Mouse (Mus musculus): ENCODE measurements around the gene Ttll11. TPM values are rescaled to one million over a fixed set of nuclear protein-coding genes. Genes with fewer than 3 reads are reported as not detected.

Ttll11 gene
- polyA plus RNA-seq, 1 experiment from 2014 or later, result 6.1 TPM

GRCm38 (mm10) chr2:35831904-35832581, 147.7 kb downstream of the Ttll11 start:
- WGBS, result 86% methylated on average over 10 of the region's 10 CpGs
- H3K9me3 ChIP-seq, result no peaks in the 10 kb centered on the region
- H3K4me2 ChIP-seq, result no peak overlapping the region

DNA sequence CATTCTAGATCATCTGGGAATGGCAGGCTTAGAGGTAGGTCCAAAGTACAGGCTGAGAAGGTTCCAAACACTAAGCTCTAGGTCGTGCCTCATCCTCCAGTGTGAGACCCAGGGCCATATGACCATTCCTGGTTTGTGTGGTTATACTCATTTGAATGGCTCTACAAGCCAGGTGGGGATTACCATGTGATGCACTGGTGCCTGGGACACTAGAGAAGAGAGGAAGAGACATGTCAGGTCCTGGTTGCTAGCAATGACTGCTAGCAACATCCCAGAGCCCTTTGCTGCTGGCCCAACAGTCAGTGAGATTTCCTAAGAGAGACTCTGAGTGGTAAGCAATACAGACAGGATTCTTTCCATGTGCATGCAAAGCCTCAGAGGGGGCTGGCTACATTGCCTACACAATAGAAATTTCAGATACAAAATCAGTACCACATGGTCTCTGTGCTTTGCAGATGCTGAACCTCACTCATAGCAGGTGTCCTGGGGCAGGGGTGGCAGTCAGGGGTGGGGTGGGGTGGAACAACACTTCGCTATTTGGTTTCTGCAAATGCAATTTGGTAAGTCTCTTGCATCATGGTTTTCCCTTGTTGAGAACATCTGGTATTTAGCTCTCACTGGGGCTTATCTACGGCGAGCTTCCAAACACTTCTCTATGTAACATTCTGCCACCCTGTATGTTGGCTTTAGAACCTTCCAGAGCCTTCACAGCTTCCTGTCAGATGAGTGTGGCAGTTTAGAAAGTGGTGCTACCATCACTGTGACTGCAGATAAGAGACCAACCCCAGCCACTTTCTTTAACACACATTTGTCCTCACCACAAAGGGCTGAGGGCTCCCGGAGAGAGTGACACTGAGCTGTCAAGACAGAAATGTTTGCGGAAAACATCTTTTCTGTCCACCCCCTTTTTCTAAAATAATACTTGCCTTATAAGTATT, 148.5 kb downstream of the Ttll11 start:
- ATAC-seq (ENCODE audit: low FRiP score, low read depth), result no peak
- Histone ChIP-seq H3K27ac (replicated peaks) (no peak overlapping the region), H3K27me3 (no peaks in the 10 kb centered on the region), H3K36me3 (no peaks in the 10 kb centered on the region), H3K4me3 (no peak overlapping the region), H3K9ac (no peak overlapping the region), H3K4me1 (replicated peaks) (0 out of 2 replicates have a peak, but pooled peaks cover 5% of the 10 kb centered on the region), H3K4me2 (no peak overlapping the region), H3K9me3 (no peaks in the 10 kb centered on the region)
- 84% methylated on average over 6 of the region's 6 CpGs for WGBS

More at GRCm38 (mm10) chr2:35831904-35832581, 147.7 kb downstream of the Ttll11 start:
- no peak for ATAC-seq (ENCODE audit: low FRiP score, low read depth)
- no peak overlapping the region for H3K27ac ChIP-seq (replicated peaks)
- 0 out of 2 replicates have a peak, but pooled peaks cover 5% of the 10 kb centered on the region for H3K4me1 ChIP-seq (replicated peaks)
- no peak overlapping the region for H3K4me3 ChIP-seq
- no peaks in the 10 kb centered on the region for H3K36me3 ChIP-seq
- H3K9ac ChIP-seq, result no peak overlapping the region
- H3K27me3 ChIP-seq, result no peaks in the 10 kb centered on the region

DNA sequence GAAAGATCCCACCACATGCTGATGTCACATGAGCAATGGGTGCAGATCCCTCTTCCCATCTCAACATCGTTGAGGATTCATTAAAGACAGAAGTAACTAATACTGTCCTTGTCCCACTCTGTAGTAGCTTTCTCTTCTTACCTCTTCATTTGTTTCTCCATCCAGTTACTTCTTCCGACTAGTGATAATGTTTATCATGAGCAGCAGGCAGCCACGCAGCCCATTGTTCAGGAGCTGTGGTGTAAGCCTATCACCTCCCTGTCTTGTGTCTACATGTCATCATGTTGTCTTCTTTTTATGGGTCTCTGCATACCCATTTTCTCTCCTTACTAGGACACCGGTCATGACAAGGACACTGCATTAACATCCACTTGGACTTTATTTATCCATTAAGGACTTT, 150.6 kb downstream of the Ttll11 start:
- Histone ChIP-seq H3K27me3 (no peaks in the 10 kb centered on the region), H3K4me2 (no peak overlapping the region), H3K9me3 (no peaks in the 10 kb centered on the region), H3K36me3 (no peaks in the 10 kb centered on the region), H3K9ac (no peak overlapping the region), H3K4me1 (replicated peaks) (0 out of 2 replicates have a peak, but pooled peaks cover 5% of the 10 kb centered on the region), H3K4me3 (no peak overlapping the region), H3K27ac (replicated peaks) (no peak overlapping the region)
- ATAC-seq (ENCODE audit: low FRiP score, low read depth), result no peak
- 93% methylated on average over 4 of the region's 4 CpGs for whole genome bisulfite sequencing

DNA sequence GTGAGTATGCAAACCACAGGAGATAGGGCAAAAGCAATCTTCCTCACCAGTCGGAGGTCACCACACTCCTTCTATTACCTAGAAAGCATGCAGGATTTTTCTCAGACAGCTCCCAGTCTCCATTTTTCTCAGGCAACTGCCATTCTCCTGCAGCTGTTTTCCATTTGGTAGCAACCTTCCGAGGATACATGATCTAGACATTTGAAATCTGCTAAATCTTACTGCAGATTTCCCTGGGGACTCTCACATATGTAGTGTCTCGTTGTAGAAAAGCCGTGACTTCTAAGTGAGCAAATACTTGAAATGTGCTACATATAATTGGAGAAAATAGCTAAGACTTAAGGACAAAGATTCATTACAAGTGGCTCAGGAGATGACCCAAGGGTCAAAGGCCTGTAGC, 151.8 kb downstream of the Ttll11 start:
- H3K27me3 ChIP-seq, result no peaks in the 10 kb centered on the region
- no peak for ATAC-seq (ENCODE audit: low FRiP score, low read depth)
- no peak overlapping the region for H3K4me2 ChIP-seq
- no peak overlapping the region for H3K4me3 ChIP-seq
- no peaks in the 10 kb centered on the region for H3K9me3 ChIP-seq
- no peaks in the 10 kb centered on the region for H3K4me1 ChIP-seq (replicated peaks)
- WGBS, result 76% methylated on average over 4 of the region's 4 CpGs
- H3K27ac ChIP-seq (replicated peaks), result no peak overlapping the region
- no peak overlapping the region for H3K9ac ChIP-seq
- no peaks in the 10 kb centered on the region for H3K36me3 ChIP-seq

DNA sequence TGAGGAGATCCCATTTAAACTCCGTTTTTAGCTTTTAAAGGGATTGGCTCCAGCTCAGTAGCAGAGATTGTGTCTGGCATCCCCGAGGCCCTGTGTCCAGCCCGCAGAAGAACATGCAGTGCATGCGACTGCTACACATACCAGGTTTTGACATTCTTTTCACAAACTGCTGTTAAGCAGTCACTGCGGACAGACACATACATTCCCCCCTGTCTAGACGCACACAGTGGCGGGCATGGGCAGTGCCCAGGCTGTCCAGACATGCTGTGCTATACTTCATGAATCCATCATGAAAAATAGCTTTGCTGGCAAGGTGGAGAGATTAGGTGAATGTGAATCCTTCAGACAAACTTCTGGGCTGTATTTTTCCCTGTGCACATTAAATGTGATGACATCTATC, 154.6 kb downstream of the Ttll11 start:
- Histone ChIP-seq H3K9me3 (no peaks in the 10 kb centered on the region), H3K4me2 (no peak overlapping the region), H3K36me3 (no peaks in the 10 kb centered on the region), H3K27me3 (no peaks in the 10 kb centered on the region), H3K9ac (no peak overlapping the region), H3K27ac (replicated peaks) (no peak overlapping the region), H3K4me3 (no peak overlapping the region), H3K4me1 (replicated peaks) (no peaks in the 10 kb centered on the region)
- no peak for ATAC-seq (ENCODE audit: low FRiP score, low read depth)
- WGBS, result 67% methylated on average over 7 of the region's 7 CpGs

DNA sequence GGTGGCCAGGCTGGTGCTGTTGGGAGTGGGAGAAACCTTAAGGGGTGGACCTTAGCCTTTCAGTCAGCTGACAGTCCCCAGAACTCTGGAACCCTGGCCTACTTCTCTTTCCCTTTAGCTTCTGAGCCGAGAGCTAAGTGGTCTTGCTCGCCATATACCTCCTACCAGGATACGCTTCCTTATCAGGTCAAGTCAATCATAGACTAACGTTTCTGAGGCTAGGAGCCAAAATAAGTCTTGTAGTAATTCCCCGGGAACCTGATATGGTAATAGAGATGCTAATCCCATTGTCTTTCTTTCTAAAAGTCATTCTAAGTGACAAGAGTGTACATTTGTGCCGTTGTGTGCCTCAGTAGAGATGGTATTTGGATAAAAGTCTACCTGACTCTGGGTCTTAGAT, 156.1 kb downstream of the Ttll11 start:
- Histone ChIP-seq H3K4me3 (no peak overlapping the region), H3K27me3 (no peaks in the 10 kb centered on the region), H3K9ac (no peak overlapping the region), H3K9me3 (no peaks in the 10 kb centered on the region), H3K4me2 (no peak overlapping the region), H3K27ac (replicated peaks) (no peak overlapping the region), H3K36me3 (no peaks in the 10 kb centered on the region), H3K4me1 (replicated peaks) (no peaks in the 10 kb centered on the region)
- 82% methylated on average over 6 of the region's 6 CpGs for WGBS
- no peak for ATAC-seq (ENCODE audit: low FRiP score, low read depth)

DNA sequence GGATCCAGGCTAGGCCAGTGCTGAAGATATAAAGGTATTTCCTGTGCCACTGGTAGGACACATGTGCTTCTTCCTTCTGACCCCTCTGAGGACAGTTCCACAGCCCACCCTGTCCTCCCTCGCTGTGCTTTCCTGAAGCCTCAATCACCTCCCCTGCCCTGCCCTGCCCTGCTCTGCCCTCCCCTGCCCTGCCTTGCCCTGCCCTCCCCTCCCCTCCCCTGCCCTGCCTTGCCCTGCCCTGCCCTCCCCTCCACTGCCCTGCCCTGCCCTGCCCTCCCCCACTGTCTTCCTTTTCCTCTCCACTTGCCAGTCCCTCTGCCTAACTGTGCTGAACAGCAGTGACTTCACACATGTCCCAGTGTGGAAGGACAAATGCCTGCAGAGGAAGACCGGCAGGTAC, 160.8 kb downstream of the Ttll11 start:
- no peak for ATAC-seq (ENCODE audit: low FRiP score, low read depth)

GRCm38 (mm10) chr2:35816056-35816661, 163.6 kb downstream of the Ttll11 start:
- Histone ChIP-seq H3K9me3 (no peaks in the 10 kb centered on the region), H3K27ac (replicated peaks) (no peak overlapping the region), H3K27me3 (no peaks in the 10 kb centered on the region), H3K36me3 (no peaks in the 10 kb centered on the region), H3K9ac (no peak overlapping the region), H3K4me3 (no peak overlapping the region), H3K4me1 (replicated peaks) (0 out of 2 replicates have a peak, but pooled peaks cover 4% of the 10 kb centered on the region), H3K4me2 (no peak overlapping the region)
- no peak for ATAC-seq (ENCODE audit: low FRiP score, low read depth)
- WGBS, result 63% methylated on average over 5 of the region's 5 CpGs

More for the DNA sequence above, 160.8 kb downstream of the Ttll11 start:
- Histone ChIP-seq H3K27ac (replicated peaks) (no peak overlapping the region), H3K9me3 (no peaks in the 10 kb centered on the region), H3K4me1 (replicated peaks) (no peaks in the 10 kb centered on the region), H3K4me2 (no peak overlapping the region), H3K4me3 (no peak overlapping the region), H3K9ac (no peak overlapping the region), H3K36me3 (no peaks in the 10 kb centered on the region), H3K27me3 (no peaks in the 10 kb centered on the region)
- WGBS, result 76% methylated on average over 2 of the region's 2 CpGs

GRCm38 (mm10) chr2:35812561-35812933, 167.2 kb downstream of the Ttll11 start:
- H3K4me1 ChIP-seq (replicated peaks), result peaks cover 16% of the 10 kb centered on the region
- no peak overlapping the region for H3K4me2 ChIP-seq
- H3K9me3 ChIP-seq, result no peaks in the 10 kb centered on the region
- H3K36me3 ChIP-seq, result no peaks in the 10 kb centered on the region
- H3K9ac ChIP-seq, result no peak overlapping the region
- no peak for ATAC-seq (ENCODE audit: low FRiP score, low read depth)
- no peak overlapping the region for H3K4me3 ChIP-seq
- H3K27ac ChIP-seq (replicated peaks), result no peak overlapping the region
- H3K27me3 ChIP-seq, result no peaks in the 10 kb centered on the region
- WGBS, result 77% methylated on average over 2 of the region's 2 CpGs

- peaks cover 16% of the 10 kb centered on the region for H3K4me1 ChIP-seq (replicated peaks)
- H3K27ac ChIP-seq (replicated peaks), result no peak overlapping the region
- H3K9ac ChIP-seq, result no peak overlapping the region
- no peak overlapping the region for H3K4me2 ChIP-seq
- WGBS, result 53% methylated on average over 14 of the region's 14 CpGs
- no peaks in the 10 kb centered on the region for H3K36me3 ChIP-seq
- no peak for ATAC-seq (ENCODE audit: low FRiP score, low read depth)
- H3K9me3 ChIP-seq, result no peaks in the 10 kb centered on the region
- no peak overlapping the region for H3K4me3 ChIP-seq
- no peaks in the 10 kb centered on the region for H3K27me3 ChIP-seq
Observed at GRCm38 (mm10) chr2:35811801-35812560, 167.7 kb downstream of the Ttll11 start.

DNA sequence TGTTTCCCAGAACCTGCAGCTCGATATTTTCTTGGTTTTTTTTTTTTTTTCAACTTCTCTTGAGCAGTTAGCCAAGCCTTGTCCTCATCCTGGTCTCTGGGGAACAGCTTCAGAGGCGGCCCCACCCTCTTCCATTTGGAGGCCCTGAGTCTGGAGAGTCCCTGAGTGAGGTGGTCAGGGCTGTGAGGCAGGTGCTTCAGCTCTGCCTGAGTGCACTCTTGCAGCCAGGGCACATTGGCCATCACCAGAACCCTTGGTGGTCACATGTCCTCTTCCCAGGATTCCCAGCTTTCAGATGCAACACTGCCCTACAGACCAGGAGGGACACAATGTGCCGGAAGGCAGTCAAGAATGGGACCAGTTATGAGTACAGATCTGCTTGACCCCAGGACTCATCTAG, 169.7 kb downstream of the Ttll11 start:
- Histone ChIP-seq H3K27ac (replicated peaks) (no peak overlapping the region), H3K36me3 (no peaks in the 10 kb centered on the region), H3K9me3 (no peaks in the 10 kb centered on the region), H3K4me2 (no peak overlapping the region), H3K4me1 (replicated peaks) (peaks cover 16% of the 10 kb centered on the region), H3K4me3 (no peak overlapping the region), H3K27me3 (no peaks in the 10 kb centered on the region), H3K9ac (no peak overlapping the region)
- 79% methylated on average over 3 of the region's 3 CpGs for WGBS
- no peak for ATAC-seq (ENCODE audit: low FRiP score, low read depth)

Measured in hindbrain, embryonic 15.5 days (tissue).